Mouse (Mus musculus) midbrain, postnatal 0 days (tissue): Measurements from ENCODE around the gene Aif1. TPM values are rescaled to one million over a fixed set of nuclear protein-coding genes. Genes with fewer than 3 reads are reported as not detected.

Experiments
- ATAC-seq: fragments of 200-750 bp; cut with Nextera tagmentation; 2 replicates; pipeline ENCODE4 v1.8.0; 2017; ENCODE audit warnings: moderate number of reproducible peaks, mild to moderate bottlenecking, moderate TSS enrichment, moderate library complexity; ENCODE audit not compliant: low FRiP score
- DNase-seq: peaks from one replicate; pipeline ENCODE4 v3.0.0-alpha.2; 2015; ENCODE audit warnings: low spot score
- H3K27ac ChIP-seq: fragments of 300-500 bp; sonication (generic); 2 replicates; pipeline ENCODE4 v1.5.1; 2014; ENCODE audit warnings: low read depth, mild to moderate bottlenecking, low read length, mixed read lengths
- H3K27me3 ChIP-seq: fragments of 300-500 bp; sonication (generic); 2 replicates; pipeline ENCODE4 v1.6.1; 2014; ENCODE audit warnings: low read length, control low read depth, mixed read lengths; ENCODE audit not compliant: insufficient read depth
- H3K36me3 ChIP-seq: fragments of 300-500 bp; sonication (generic); 2 replicates; pipeline ENCODE4 v1.6.1; 2014; ENCODE audit warnings: low read length, control low read depth, mixed read lengths; ENCODE audit not compliant: insufficient read depth
- H3K4me1 ChIP-seq: fragments of 300-500 bp; sonication (generic); 2 replicates; pipeline ENCODE4 v1.6.1; 2014; ENCODE audit warnings: mild to moderate bottlenecking, control low read depth, antibody characterized with exemption, low read length, mixed read lengths; ENCODE audit not compliant: insufficient read depth
- H3K4me2 ChIP-seq: fragments of 300-500 bp; sonication (generic); 2 replicates; pipeline ENCODE4 v1.6.1; 2014; ENCODE audit warnings: low read depth, mild to moderate bottlenecking, low read length, mixed read lengths; ENCODE audit not compliant: poor library complexity, severe bottlenecking
- H3K4me3 ChIP-seq: fragments of 300-500 bp; sonication (generic); 2 replicates; pipeline ENCODE4 v1.5.1; 2014; ENCODE audit warnings: low read depth, mild to moderate bottlenecking, low read length, moderate library complexity
- H3K9ac ChIP-seq: fragments of 300-500 bp; sonication (generic); replicated peaks from 2 replicates; pipeline ENCODE4 v1.6.1; 2014; ENCODE audit warnings: mild to moderate bottlenecking, low read length, moderate library complexity, mixed read lengths; ENCODE audit not compliant: poor library complexity, severe bottlenecking
- H3K9me3 ChIP-seq: fragments of 300-500 bp; sonication (generic); 2 replicates; pipeline ENCODE4 v1.6.1; 2016; ENCODE audit warnings: low read length, control low read depth
- CTCF ChIP-seq: IDR thresholded peaks from 2 replicates; pipeline ENCODE4 v1.5.1; 2016; ENCODE audit warnings: antibody characterized with exemption, mild to moderate bottlenecking
- WGBS: fragments of 180-500 bp; shearing (Covaris S2); extraction: QIAGEN DNeasy Blood & Tissue Kit; methylation state at CpG from one replicate; pipeline ENCODE4 v1.1.7; 2014; 5-methylcytosine and 5-hydroxymethylcytosine counted together
- polyA plus RNA-seq: library from polyadenylated mRNA; unstranded; fragments of >200 nt; fragmentation: Nextera tagmentation; extraction: Ambion mirVana; gene quantifications from 2 replicates; pipeline ENCODE4 v1.2.1, GENCODE M21; 2015
- total RNA-seq: library from RNA; depleted of rRNA; stranded (reverse); fragments of >200 nt; gene quantifications from 2 replicates; pipeline ENCODE4 v1.2.3, GENCODE M21; 2014

The Aif1 gene
- total and polyA plus RNA-seq, 2 experiments from 2014 or later: 4.1 to 9.5 TPM

DNA sequence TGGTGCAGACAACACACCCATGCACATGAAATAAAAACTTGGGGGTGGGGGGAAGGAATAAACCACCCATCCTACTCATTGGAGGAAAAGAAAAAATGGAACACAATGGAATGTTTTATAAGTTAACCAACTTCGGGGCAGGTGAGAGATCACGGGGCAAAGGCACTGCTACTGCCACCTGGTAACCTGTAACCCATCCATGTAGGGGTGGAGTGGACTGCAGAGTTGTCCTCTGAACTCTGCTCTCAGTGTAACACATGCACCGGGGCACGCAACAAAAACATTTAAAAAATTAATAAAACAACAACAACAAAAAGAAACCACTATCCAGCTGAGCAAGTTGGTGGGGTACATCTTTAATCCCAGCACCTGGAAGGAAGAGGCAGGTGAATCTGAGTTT, 23.7 kb downstream of the Aif1 start:
- 95% methylated on average over 4 of the region's 4 CpGs for WGBS
- TF ChIP-seq CTCF: no peak
- Histone ChIP-seq H3K9ac (no peak overlapping the region), H3K4me3 (no peak overlapping the region), H3K27me3 (no peaks in the 10 kb centered on the region), H3K4me2 (no peak overlapping the region), H3K4me1 (no peaks in the 10 kb centered on the region), H3K27ac (no peak overlapping the region), H3K9me3 (no peaks in the 10 kb centered on the region), H3K36me3 (peaks cover 80% of the 10 kb centered on the region)
- DNase-seq (no peak), ATAC-seq (no peak)

DNA sequence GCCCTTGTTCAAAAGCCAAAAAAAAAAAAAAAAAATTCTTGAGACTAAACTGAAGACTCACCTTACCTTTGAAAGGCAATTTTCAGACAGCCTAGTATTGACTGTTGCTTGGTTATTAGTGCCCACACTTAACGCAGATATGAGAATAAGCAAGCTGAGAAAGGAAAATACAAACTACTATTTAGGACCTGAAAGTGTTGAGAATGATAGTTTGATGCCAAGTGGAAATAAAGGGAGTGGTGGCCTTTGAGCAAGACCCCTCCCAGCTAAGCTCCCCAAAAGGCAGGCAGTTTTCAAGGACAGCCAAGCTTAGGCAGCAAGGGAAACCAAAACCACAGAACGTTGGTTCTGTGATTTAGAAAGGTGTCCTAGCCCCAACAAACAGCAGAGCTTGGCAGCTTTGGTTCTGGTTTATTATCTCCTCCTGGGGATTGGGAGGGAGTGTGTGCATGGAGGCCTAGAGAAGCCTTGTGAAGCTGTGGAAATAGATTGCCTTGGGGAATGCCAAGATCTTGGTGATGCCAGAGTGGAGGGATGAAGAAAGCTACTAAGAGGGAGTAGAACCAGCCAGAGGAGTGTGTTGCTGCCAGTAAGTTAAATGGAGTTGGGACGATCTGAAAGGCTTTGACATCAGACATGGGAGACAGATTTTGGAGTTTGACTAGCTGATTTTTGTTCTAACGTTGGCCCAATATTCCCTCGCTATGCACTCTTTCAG, 27.8 kb downstream of the Aif1 start:
- no peaks in the 10 kb centered on the region for H3K27me3 ChIP-seq
- peaks cover 81% of the 10 kb centered on the region for H3K36me3 ChIP-seq
- no peak overlapping the region for H3K4me3 ChIP-seq
- no peaks in the 10 kb centered on the region for H3K9me3 ChIP-seq
- no peak overlapping the region for H3K4me2 ChIP-seq
- ATAC-seq: no peak
- no peak overlapping the region; the same call in 1 of the 2 replicates for H3K27ac ChIP-seq
- H3K4me1 ChIP-seq: no peaks in the 10 kb centered on the region
- TF ChIP-seq CTCF: no peak
- H3K9ac ChIP-seq: no peak overlapping the region
- 61% methylated on average over 5 of the region's 5 CpGs for WGBS
- DNase-seq: no peak

DNA sequence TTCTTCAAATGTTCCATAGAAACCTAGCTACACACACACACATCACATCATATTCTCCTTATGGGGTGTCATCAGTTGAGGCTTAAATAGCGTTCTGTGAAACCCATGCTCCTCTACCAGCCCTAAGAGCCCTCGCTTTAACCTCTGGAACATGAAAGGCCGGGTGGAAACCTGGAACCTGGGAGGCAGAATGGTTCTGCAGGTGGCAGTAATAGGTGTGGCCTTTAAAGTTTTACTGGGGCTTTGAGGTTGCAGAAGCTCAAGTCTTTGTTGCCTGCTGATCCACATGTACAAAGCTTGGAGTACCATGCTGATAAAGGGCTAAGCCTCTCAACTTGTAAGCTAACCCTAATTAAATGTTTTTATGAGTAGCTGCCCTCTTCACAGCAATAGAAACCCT, 28.5 kb downstream of the Aif1 start:
- ATAC-seq (no peak), DNase-seq (no peak)
- H3K9ac ChIP-seq: no peak overlapping the region
- H3K4me2 ChIP-seq: no peak overlapping the region
- no peaks in the 10 kb centered on the region for H3K4me1 ChIP-seq
- no peak for TF ChIP-seq CTCF
- no peaks in the 10 kb centered on the region for H3K27me3 ChIP-seq
- no peak overlapping the region for H3K4me3 ChIP-seq
- 56% methylated on average over 3 of the region's 3 CpGs for WGBS
- H3K36me3 ChIP-seq: peaks cover 81% of the 10 kb centered on the region
- no peaks in the 10 kb centered on the region for H3K9me3 ChIP-seq
- H3K27ac ChIP-seq: no peak overlapping the region

DNA sequence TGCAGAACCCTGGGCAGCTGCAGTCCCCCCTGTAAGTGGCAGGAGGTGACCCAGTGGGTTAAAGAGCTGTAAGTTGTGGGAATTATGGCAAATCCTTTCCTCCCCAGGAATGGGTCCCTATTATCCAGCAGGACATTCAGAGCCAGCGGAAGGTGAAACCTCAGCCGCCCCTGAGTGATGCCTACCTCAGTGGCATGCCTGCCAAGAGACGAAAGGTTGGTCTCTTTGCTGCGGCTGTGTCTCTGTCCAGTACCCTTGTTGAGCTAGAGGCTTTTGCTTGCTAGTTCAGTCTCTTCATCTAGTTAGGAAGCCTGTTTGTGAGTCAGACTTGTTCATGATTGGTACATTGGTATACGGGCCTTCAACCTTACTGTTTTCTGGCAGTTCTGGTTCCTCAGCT, 29.7 kb downstream of the Aif1 start:
- H3K36me3 ChIP-seq: peaks cover 83% of the 10 kb centered on the region
- no peak overlapping the region for H3K27ac ChIP-seq
- no peaks in the 10 kb centered on the region for H3K27me3 ChIP-seq
- no peak for DNase-seq
- WGBS: 87% methylated on average over 5 of the region's 5 CpGs
- H3K4me2 ChIP-seq: no peak overlapping the region
- no peak overlapping the region for H3K4me3 ChIP-seq
- TF ChIP-seq CTCF: no peak
- no peaks in the 10 kb centered on the region for H3K9me3 ChIP-seq
- ATAC-seq: no peak
- H3K9ac ChIP-seq: no peak overlapping the region; the same call in 1 of the 2 replicates
- no peaks in the 10 kb centered on the region for H3K4me1 ChIP-seq

DNA sequence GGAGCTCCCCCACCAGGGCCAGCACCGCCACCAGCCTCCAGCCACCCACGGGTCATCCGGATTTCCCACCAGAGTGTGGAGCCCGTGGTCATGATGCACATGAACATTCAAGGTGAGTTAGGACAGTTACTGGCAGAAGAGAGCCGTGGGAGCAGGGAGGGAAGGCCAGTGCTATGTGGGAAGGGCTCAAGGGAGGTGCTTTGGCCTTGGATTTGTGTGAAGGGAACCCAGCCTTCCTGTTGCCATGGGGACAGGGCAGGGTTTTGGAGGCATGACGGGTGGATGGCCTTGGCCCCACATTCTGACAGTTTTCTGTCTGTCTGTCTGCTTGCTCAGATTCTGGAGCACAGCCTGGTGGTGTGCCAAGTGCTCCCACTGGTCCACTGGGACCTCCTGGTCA, 33.9 kb downstream of the Aif1 start:
- ATAC-seq: no peak

DNA sequence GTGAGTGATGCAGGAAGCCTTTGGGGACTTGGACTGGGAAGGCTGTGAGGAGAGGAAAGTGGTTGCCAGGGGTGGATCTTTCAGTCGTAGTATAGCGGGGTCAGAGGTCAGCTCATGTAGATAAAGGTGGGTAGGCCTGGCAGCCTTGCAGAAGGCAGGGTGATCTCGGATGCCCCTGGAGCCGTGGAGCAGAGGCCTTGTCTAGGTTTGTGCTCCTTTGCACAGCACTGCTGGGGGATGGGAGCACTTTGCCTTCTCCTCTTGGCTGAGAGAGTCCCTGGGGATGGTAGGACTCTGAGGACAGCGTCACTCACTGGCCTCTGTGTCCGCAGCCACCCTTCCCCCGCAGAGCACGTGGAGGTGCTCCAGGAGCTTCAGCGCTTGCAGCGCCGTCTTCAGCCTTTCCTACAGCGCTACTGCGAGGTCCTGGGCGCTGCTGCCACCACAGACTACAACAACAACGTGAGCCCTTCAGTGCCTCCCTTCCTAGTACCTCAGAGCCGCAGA, 35.3 kb downstream of the Aif1 start:
- ATAC-seq (no peak), DNase-seq (no peak)
- Histone ChIP-seq H3K27ac (no peak overlapping the region), H3K9ac (no peak overlapping the region), H3K4me2 (no peak overlapping the region), H3K9me3 (no peaks in the 10 kb centered on the region), H3K4me1 (no peaks in the 10 kb centered on the region), H3K36me3 (peaks cover 70% of the 10 kb centered on the region), H3K4me3 (no peak overlapping the region), H3K27me3 (no peaks in the 10 kb centered on the region)
- TF ChIP-seq CTCF: no peak
- WGBS: 83% methylated on average over 16 of the region's 16 CpGs

More for the DNA sequence above, 33.9 kb downstream of the Aif1 start:
- H3K4me2 ChIP-seq: no peak overlapping the region
- TF ChIP-seq CTCF: no peak
- no peak overlapping the region for H3K27ac ChIP-seq
- H3K9me3 ChIP-seq: no peaks in the 10 kb centered on the region
- H3K4me3 ChIP-seq: no peak overlapping the region
- no peak for DNase-seq
- H3K27me3 ChIP-seq: no peaks in the 10 kb centered on the region
- 84% methylated on average over 6 of the region's 6 CpGs for WGBS
- no peaks in the 10 kb centered on the region for H3K4me1 ChIP-seq
- H3K36me3 ChIP-seq: peaks cover 84% of the 10 kb centered on the region
- H3K9ac ChIP-seq: no peak overlapping the region
